Mouse (Mus musculus) forebrain, embryonic 14.5 days (tissue): ENCODE results near the gene Sap25. TPM values are rescaled to one million over a fixed set of nuclear protein-coding genes. Genes with fewer than 3 reads are reported as not detected.

Source experiments
- ATAC-seq: fragments of 200-750 bp; cut with Nextera tagmentation; 2 replicates; pipeline ENCODE4 v1.8.0; 2017; ENCODE audit warnings: mild to moderate bottlenecking, moderate library complexity
- DNase-seq: peaks from one replicate; pipeline ENCODE4 v3.0.0-alpha.2; 2015; ENCODE audit warnings: low spot score
- H3K27ac ChIP-seq: fragments of 300-500 bp; sonication (generic); 2 replicates; pipeline ENCODE4 v1.5.1; 2014; ENCODE audit warnings: low read depth, mild to moderate bottlenecking, control low read depth, low read length, moderate library complexity
- H3K27me3 ChIP-seq: fragments of 300-500 bp; sonication (generic); replicated peaks from 2 replicates; pipeline ENCODE4 v1.6.1; 2014; ENCODE audit warnings: low read length, control low read depth, mixed read lengths; ENCODE audit not compliant: control insufficient read depth, insufficient read depth
- H3K36me3 ChIP-seq: fragments of 300-500 bp; sonication (generic); 2 replicates; pipeline ENCODE4 v1.6.1; 2014; ENCODE audit warnings: low read length, control low read depth; ENCODE audit not compliant: control insufficient read depth, insufficient read depth
- H3K4me1 ChIP-seq: fragments of 300-500 bp; sonication (generic); 2 replicates; pipeline ENCODE4 v1.6.1; 2014; ENCODE audit warnings: antibody characterized with exemption, low read length, control low read depth; ENCODE audit not compliant: control insufficient read depth, insufficient read depth
- H3K4me2 ChIP-seq: fragments of 300-500 bp; sonication (generic); 2 replicates; pipeline ENCODE4 v1.6.1; 2014; ENCODE audit warnings: mild to moderate bottlenecking, control low read depth, low read length
- H3K4me3 ChIP-seq: fragments of 300-500 bp; sonication (generic); 2 replicates; pipeline ENCODE4 v1.5.1; 2014; ENCODE audit warnings: low read depth, low read length, control low read depth
- H3K9ac ChIP-seq: fragments of 300-500 bp; sonication (generic); 2 replicates; pipeline ENCODE4 v1.6.1; 2014; ENCODE audit warnings: mild to moderate bottlenecking, low read length, control low read depth, moderate library complexity
- H3K9me3 ChIP-seq: fragments of 300-500 bp; sonication (generic); replicated peaks from 2 replicates; pipeline ENCODE4 v1.6.1; 2016; ENCODE audit warnings: low read length, control low read depth, mixed read lengths; ENCODE audit not compliant: control insufficient read depth
- WGBS: fragments of 180-500 bp; shearing (Covaris S2); extraction: QIAGEN DNeasy Blood & Tissue Kit; methylation state at CpG from one replicate; pipeline ENCODE4 v1.1.7; 2014; 5-methylcytosine and 5-hydroxymethylcytosine counted together
- polyA plus RNA-seq: library from polyadenylated mRNA; unstranded; fragments of >200 nt; fragmentation: Nextera tagmentation; extraction: Ambion mirVana; gene quantifications from 2 replicates; pipeline ENCODE4 v1.2.1, GENCODE M21; 2014

Gene Sap25
- polyA plus RNA-seq, 1 experiment from 2014 or later: 1.5 TPM

DNA sequence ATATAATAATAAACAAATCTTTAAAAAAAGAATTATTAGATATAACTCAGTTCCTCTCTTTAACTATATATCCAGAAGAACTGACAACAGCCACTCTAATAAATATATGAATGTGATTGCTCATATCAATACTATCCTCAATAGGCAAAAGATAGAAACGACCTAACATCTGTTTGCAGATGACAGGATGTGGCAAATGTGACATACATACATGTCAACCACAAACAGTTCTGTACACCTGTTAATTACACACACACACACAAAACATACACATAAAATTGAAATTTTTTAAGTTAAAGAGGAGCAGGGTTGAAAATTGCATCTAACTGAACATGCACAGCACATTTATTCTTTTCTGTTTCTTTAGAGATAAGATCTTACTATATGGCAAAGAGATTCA is 50.7 kb downstream of the Sap25 start:
- no peak overlapping the region for H3K9ac ChIP-seq
- H3K4me3 ChIP-seq: no peak overlapping the region
- H3K4me1 ChIP-seq: no peaks in the 10 kb centered on the region
- ATAC-seq: no peak
- no peaks in the 10 kb centered on the region for H3K27me3 ChIP-seq
- no peak overlapping the region for H3K27ac ChIP-seq
- DNase-seq: no peak
- H3K4me2 ChIP-seq: no peak overlapping the region
- H3K9me3 ChIP-seq: no peaks in the 10 kb centered on the region
- no peaks in the 10 kb centered on the region for H3K36me3 ChIP-seq
- WGBS: 78% methylated on average over 1 of the region's 1 CpGs

Other genes with a start within 250 kb of the Sap25 start
- gene Zan, start 164.3 kb upstream of the Sap25 start, polyA plus RNA-seq: 0.04 and 0.05 TPM in 2 replicates
- 81.2 and 98.0 TPM in 2 replicates for gene Pop7, start 138.8 kb upstream of the Sap25 start, polyA plus RNA-seq
- 11.5 and 13.0 TPM in 2 replicates for gene Gigyf1, start 122.8 kb upstream of the Sap25 start, polyA plus RNA-seq
- gene Epo, start 108.1 kb upstream of the Sap25 start, polyA plus RNA-seq: not detected in 2 replicates
- 598 and 644 TPM in 2 replicates for gene Gnb2, start 107.8 kb upstream of the Sap25 start, polyA plus RNA-seq
- gene Actl6b, start 87.8 kb upstream of the Sap25 start, polyA plus RNA-seq: 184 and 201 TPM in 2 replicates
- gene Tfr2, start 71.5 kb upstream of the Sap25 start, polyA plus RNA-seq: 1.8 and 1.9 TPM in 2 replicates
- 44.4 and 58.4 TPM in 2 replicates for gene Mospd3, start 40.3 kb upstream of the Sap25 start, polyA plus RNA-seq
- gene Pcolce, start 27.6 kb upstream of the Sap25 start, polyA plus RNA-seq: 10.5 and 12.3 TPM in 2 replicates
- gene Fbxo24, start 12.3 kb upstream of the Sap25 start, polyA plus RNA-seq: 0.10 TPM in 1 of 2 replicates, not detected in the other
- gene Lrch4, start 12.2 kb upstream of the Sap25 start, polyA plus RNA-seq: 12.3 and 12.4 TPM in 2 replicates
- 4.6 and 6.6 TPM in 2 replicates for gene Gm20605, start 12.2 kb upstream of the Sap25 start, polyA plus RNA-seq
- not detected in 2 replicates for gene Irs3, start 4.4 kb downstream of the Sap25 start, polyA plus RNA-seq
- gene Agfg2, start 43.4 kb downstream of the Sap25 start, polyA plus RNA-seq: 10.4 and 11.8 TPM in 2 replicates
- gene Nyap1, start 100.3 kb downstream of the Sap25 start, polyA plus RNA-seq: 13.8 and 14.5 TPM in 2 replicates
- gene Tsc22d4, start 104.4 kb downstream of the Sap25 start, polyA plus RNA-seq: 52.3 and 62.1 TPM in 2 replicates
- gene Ppp1r35, start 137.5 kb downstream of the Sap25 start, polyA plus RNA-seq: 55.1 and 60.0 TPM in 2 replicates
- 13.1 and 13.2 TPM in 2 replicates for gene Mepce, start 146.3 kb downstream of the Sap25 start, polyA plus RNA-seq
- gene Zcwpw1, start 146.5 kb downstream of the Sap25 start, polyA plus RNA-seq: 7.3 and 7.7 TPM in 2 replicates
- 0.33 and 0.67 TPM in 2 replicates for gene Pilra, start 194.9 kb downstream of the Sap25 start, polyA plus RNA-seq
- 0.17 TPM in 1 of 2 replicates, not detected in the other for gene Pilrb1, start 216.8 kb downstream of the Sap25 start, polyA plus RNA-seq
- gene Pilrb2, start 230.5 kb downstream of the Sap25 start, polyA plus RNA-seq: not detected in 2 replicates